9 mouse cellular contexts compared by ENCODE assay signal in the genomic region with DNA sequence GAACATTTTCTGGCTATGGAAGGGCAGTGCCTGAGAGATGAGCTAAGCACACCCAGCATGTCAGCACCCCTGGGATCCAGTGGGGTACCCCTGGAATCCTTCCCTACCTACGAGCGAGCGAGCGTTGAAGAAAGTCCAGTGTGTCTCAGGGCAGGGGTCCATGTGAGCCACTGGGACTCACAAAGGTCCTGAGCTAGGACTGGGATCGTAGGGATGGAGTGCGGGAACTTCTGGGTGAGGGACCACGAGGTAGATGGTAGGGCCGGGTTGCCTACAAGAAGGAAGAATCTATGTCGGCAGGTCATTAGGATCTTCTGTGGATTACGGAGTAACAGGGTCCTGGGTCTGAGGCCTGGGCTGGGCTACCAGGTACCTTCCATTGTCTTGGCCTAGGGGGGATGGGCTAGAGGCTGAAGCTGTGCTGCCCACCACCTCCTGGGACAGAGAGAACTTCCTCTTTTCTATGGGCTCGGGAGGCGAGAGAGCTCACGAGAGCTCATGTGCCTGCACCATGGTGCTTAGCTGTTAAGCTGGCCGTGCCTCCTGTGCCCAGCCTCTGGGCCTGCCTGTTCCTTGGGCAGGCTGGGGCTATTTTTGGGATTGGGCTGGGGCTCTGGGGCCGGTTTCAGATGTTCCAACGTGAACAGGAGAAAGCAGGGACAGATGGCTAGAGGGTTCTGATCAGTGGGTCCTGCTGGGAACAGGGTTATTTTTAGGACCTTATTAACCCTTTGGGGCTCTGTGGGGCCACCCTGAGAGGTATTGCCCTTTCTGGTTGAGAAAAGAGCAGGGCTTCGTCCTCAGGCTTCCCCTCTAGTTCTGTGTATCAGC. TPM values are rescaled to one million over a fixed set of nuclear protein-coding genes. Genes with fewer than 3 reads are reported as not detected.
DNase-seq lines count a peak whose midpoint lies in the region; ATAC-seq and TF ChIP-seq lines count a peak whose summit lies in the region.
"Had no signal": no experiment of that assay in that cellular context is flagged by ENCODE, and none has a peak within 500 bp of the region (broad histone marks: within the 10 kb centered on the region; RNA-seq: fewer than 3 reads in every experiment).

No protein-coding gene starts in this region.

- peak; percentile 26 for DNase-seq in layer of hippocampus, adult 11-12 months (ENCODE audit: low spot score)
- DNase-seq in layer of hippocampus, adult 18-20 months (ENCODE audit: low spot score in 2 of 2) = no peak
- no peak for DNase-seq in hindbrain, embryonic 14.5 days (ENCODE audit: low spot score)
- no peak for DNase-seq in midbrain, postnatal 0 days (ENCODE audit: low spot score)
- DNase-seq in adrenal gland, postnatal 25 days = no peak
- DNase-seq in yolk sac, embryonic 10.5 days (ENCODE audit: low spot score) = no peak

- H3K27ac ChIP-seq in bone marrow macrophage, adult 2 months (ENCODE audit: insufficient read depth, low read depth, low read length) = peak overlapping the region; percentile 54
- peak overlapping the region; percentile 98 for H3K27ac ChIP-seq in embryonic facial prominence, embryonic 15.5 days (replicated peaks)
- H3K27ac ChIP-seq in hindbrain, embryonic 14.5 days = no peak overlapping the region
- no peak overlapping the region for H3K27ac ChIP-seq in midbrain, postnatal 0 days (ENCODE audit: low read depth, low read length)

- TF ChIP-seq CTCF in bone marrow macrophage, adult 2 months (IDR thresholded peaks at IDR 0.05; ENCODE audit: low read depth, low read length) = no peak
- TF ChIP-seq CTCF in midbrain, postnatal 0 days (IDR thresholded peaks at IDR 0.05) = no peak

- H3K36me3 ChIP-seq in embryonic facial prominence, embryonic 15.5 days = 0 out of 2 replicates have a peak, but pooled peaks cover 6% of the 10 kb centered on the region
- no peaks in the 10 kb centered on the region for H3K36me3 ChIP-seq in hindbrain, embryonic 14.5 days (replicated peaks; ENCODE audit: control insufficient read depth, insufficient read depth)
- no peaks in the 10 kb centered on the region for H3K36me3 ChIP-seq in midbrain, postnatal 0 days (ENCODE audit: insufficient read depth, low read length)

- WGBS in embryonic facial prominence, embryonic 15.5 days = 57% methylated on average over 17 of the region's 17 CpGs
- 62% methylated on average over 17 of the region's 17 CpGs for WGBS in hindbrain, embryonic 14.5 days
- WGBS in midbrain, postnatal 0 days = 56% methylated on average over 17 of the region's 17 CpGs

- H3K27me3 ChIP-seq in embryonic facial prominence, embryonic 15.5 days = no peaks in the 10 kb centered on the region
- H3K27me3 ChIP-seq in hindbrain, embryonic 14.5 days (ENCODE audit: control insufficient read depth, insufficient read depth, low read length) = no peaks in the 10 kb centered on the region
- no peaks in the 10 kb centered on the region for H3K27me3 ChIP-seq in midbrain, postnatal 0 days (ENCODE audit: insufficient read depth, low read length)
- H3K27me3 ChIP-seq: Patski had no signal

- TF ChIP-seq POLR2A in bone marrow macrophage, adult 2 months (IDR thresholded peaks at IDR 0.05; ENCODE audit: borderline replicate concordance, low read depth, low read length) = no peak

- no peaks in the 10 kb centered on the region for H3K9me3 ChIP-seq in embryonic facial prominence, embryonic 15.5 days (replicated peaks)
- no peaks in the 10 kb centered on the region for H3K9me3 ChIP-seq in hindbrain, embryonic 14.5 days (ENCODE audit: control insufficient read depth, low read length)
- no peaks in the 10 kb centered on the region for H3K9me3 ChIP-seq in midbrain, postnatal 0 days (ENCODE audit: low read length)

- peaks cover 32% of the 10 kb centered on the region for H3K4me1 ChIP-seq in bone marrow macrophage, adult 2 months (ENCODE audit: control insufficient read depth, insufficient read depth, low read length)
- peaks cover 99% of the 10 kb centered on the region for H3K4me1 ChIP-seq in embryonic facial prominence, embryonic 15.5 days
- H3K4me1 ChIP-seq in hindbrain, embryonic 14.5 days (replicated peaks; ENCODE audit: control insufficient read depth, insufficient read depth, low read length) = peaks cover 79% of the 10 kb centered on the region
- H3K4me1 ChIP-seq in midbrain, postnatal 0 days (ENCODE audit: insufficient read depth, low read length) = peaks cover 41% of the 10 kb centered on the region

- H3K4me3 ChIP-seq in bone marrow macrophage, adult 2 months (ENCODE audit: insufficient read depth, low read length) = no peak overlapping the region
- no peak overlapping the region for H3K4me3 ChIP-seq in embryonic facial prominence, embryonic 15.5 days (replicated peaks)
- H3K4me3 ChIP-seq in hindbrain, embryonic 14.5 days (replicated peaks; ENCODE audit: low read length) = no peak overlapping the region
- H3K4me3 ChIP-seq in midbrain, postnatal 0 days (ENCODE audit: low read depth, low read length) = no peak overlapping the region

- no peak overlapping the region for H3K9ac ChIP-seq in embryonic facial prominence, embryonic 15.5 days
- H3K9ac ChIP-seq in hindbrain, embryonic 14.5 days = peak overlapping the region; percentile 13; the same call in 1 of the 2 replicates
- H3K9ac ChIP-seq in midbrain, postnatal 0 days (replicated peaks; ENCODE audit: low read length, poor library complexity, severe bottlenecking) = peak overlapping the region; percentile 24; the same call in 1 of the 2 replicates

- ATAC-seq in embryonic facial prominence, embryonic 15.5 days (ENCODE audit: insufficient number of reproducible peaks, low FRiP score, low TSS enrichment, low read depth) = no peak
- ATAC-seq in hindbrain, embryonic 14.5 days (ENCODE audit: low FRiP score) = no peak
- ATAC-seq in midbrain, postnatal 0 days (ENCODE audit: low FRiP score) = no peak
- ATAC-seq: Patski had no signal

- H3K4me2 ChIP-seq in embryonic facial prominence, embryonic 15.5 days (replicated peaks) = no peak overlapping the region
- no peak overlapping the region for H3K4me2 ChIP-seq in hindbrain, embryonic 14.5 days (replicated peaks)
- no peak overlapping the region for H3K4me2 ChIP-seq in midbrain, postnatal 0 days (ENCODE audit: low read depth, low read length, poor library complexity, severe bottlenecking)

RNA-seq across cellular contexts. Expression of a gene that starts 10.2 kb away (rescaled TPM):
- 10 to 100 TPM; 64.0 to 72.3 TPM for total RNA-seq in layer of hippocampus, adult 18-20 months (2021)
- polyA plus RNA-seq in bone marrow macrophage, adult 2 months (2012; ENCODE audit: insufficient read depth, insufficient read length, missing spikeins) = 6.7 and 9.5 TPM in 2 replicates
- 21.2 and 21.8 TPM in 2 replicates for polyA plus RNA-seq in embryonic facial prominence, embryonic 15.5 days (2015; fragmentation: Nextera tagmentation; extraction: Ambion mirVana)
- 11.6 and 13.5 TPM in 2 replicates for polyA plus RNA-seq in hindbrain, embryonic 14.5 days (2014; fragmentation: Nextera tagmentation; extraction: Ambion mirVana)
- total RNA-seq in midbrain, postnatal 0 days (2014; rRNA removed) = 42.1 and 61.1 TPM in 2 replicates
- polyA plus RNA-seq in midbrain, postnatal 0 days (2015; fragmentation: Nextera tagmentation; extraction: Ambion mirVana) = 10.0 and 10.4 TPM in 2 replicates
- 56.0 and 82.0 TPM in 2 replicates for total RNA-seq in adrenal gland, postnatal 25 days (2021)

RNA-seq across cellular contexts. Expression of a gene that starts 38.1 kb away (rescaled TPM):
- not detected for total RNA-seq in layer of hippocampus, adult 18-20 months (2021)
- not detected in 2 replicates for polyA plus RNA-seq in bone marrow macrophage, adult 2 months (2012; ENCODE audit: insufficient read depth, insufficient read length, missing spikeins)
- 2.1 and 3.3 TPM in 2 replicates for polyA plus RNA-seq in embryonic facial prominence, embryonic 15.5 days (2015; fragmentation: Nextera tagmentation; extraction: Ambion mirVana)
- polyA plus RNA-seq in hindbrain, embryonic 14.5 days (2014; fragmentation: Nextera tagmentation; extraction: Ambion mirVana) = not detected in 2 replicates
- total RNA-seq in midbrain, postnatal 0 days (2014; rRNA removed) = not detected in 2 replicates
- polyA plus RNA-seq in midbrain, postnatal 0 days (2015; fragmentation: Nextera tagmentation; extraction: Ambion mirVana) = not detected in 2 replicates
- not detected in 2 replicates for total RNA-seq in adrenal gland, postnatal 25 days (2021)
- polyA plus RNA-seq: Patski had no signal

RNA-seq across cellular contexts. Expression of a gene that starts 51.9 kb away (rescaled TPM):
- not detected for total RNA-seq in layer of hippocampus, adult 18-20 months (2021)
- polyA plus RNA-seq in bone marrow macrophage, adult 2 months (2012; ENCODE audit: insufficient read depth, insufficient read length, missing spikeins) = not detected in 2 replicates
- polyA plus RNA-seq in embryonic facial prominence, embryonic 15.5 days (2015; fragmentation: Nextera tagmentation; extraction: Ambion mirVana) = not detected in 2 replicates
- polyA plus RNA-seq in hindbrain, embryonic 14.5 days (2014; fragmentation: Nextera tagmentation; extraction: Ambion mirVana) = not detected in 2 replicates
- total RNA-seq in midbrain, postnatal 0 days (2014; rRNA removed) = not detected in 2 replicates
- not detected in 2 replicates for polyA plus RNA-seq in midbrain, postnatal 0 days (2015; fragmentation: Nextera tagmentation; extraction: Ambion mirVana)
- total RNA-seq in adrenal gland, postnatal 25 days (2021) = not detected in 2 replicates
- polyA plus RNA-seq: Patski had no signal

Comparison
In these comparisons a context has a peak if more than half of its experiments do, and no peak if none do; other contexts are left out.
1. H3K27ac ChIP-seq: peak in bone marrow macrophage, adult 2 months (single experiment) and embryonic facial prominence, embryonic 15.5 days (single experiment); none in hindbrain, embryonic 14.5 days (single experiment) and midbrain, postnatal 0 days (single experiment).